Mouse (Mus musculus): ENCODE measurements around the gene Psg20.

DNA sequence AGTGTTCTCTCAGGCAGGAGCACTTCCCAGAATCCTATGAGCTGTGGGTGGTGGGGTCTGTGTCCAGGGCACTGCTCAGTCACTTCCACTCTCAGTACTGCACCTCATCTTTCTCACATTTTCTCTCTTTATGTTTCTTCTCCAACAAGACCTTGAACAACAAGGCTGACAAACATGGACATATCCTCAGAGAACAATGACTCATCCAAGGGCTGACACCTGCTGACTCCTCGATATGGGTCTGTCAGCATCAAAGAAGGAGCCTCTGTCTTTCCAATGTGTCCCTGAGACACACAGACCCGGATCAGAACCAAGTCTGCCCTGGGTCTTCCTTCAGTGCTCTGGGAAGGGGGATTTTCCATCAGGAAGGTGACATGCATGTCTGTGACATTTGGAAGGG, at the start of gene Psg20:
- TF ChIP-seq POLR2AphosphoS5 (IDR thresholded peaks at IDR 0.05; ENCODE audit: borderline replicate concordance, low read depth, low read length) (no peak), CTCF (IDR thresholded peaks at IDR 0.05 in 2 of 3, conservative IDR thresholded peaks at IDR 0.05 in 1 of 3; ENCODE audit: control insufficient read depth in 1 of 3, insufficient read depth in 1 of 3, low read depth in 2 of 3, low read length in 3 of 3, poor library complexity in 1 of 3, severe bottlenecking in 1 of 3) (no peak), POLR2A (IDR thresholded peaks at IDR 0.05; ENCODE audit: control insufficient read depth in 1 of 2, insufficient read depth in 1 of 2, low read depth in 1 of 2, low read length in 2 of 2, poor library complexity in 1 of 2) (no peak), GATA1 (IDR thresholded peaks at IDR 0.05; ENCODE audit: low read depth, low read length) (no peak), CHD2 (IDR thresholded peaks at IDR 0.05; ENCODE audit: low read length) (no peak), MAX (IDR thresholded peaks at IDR 0.05; ENCODE audit: low read length) (no peak), EP300 (IDR thresholded peaks at IDR 0.05; ENCODE audit: low read depth in 1 of 2, low read length in 2 of 2) (no peak), HCFC1 (IDR thresholded peaks at IDR 0.05; ENCODE audit: low read depth, low read length) (no peak), GABPA (IDR thresholded peaks at IDR 0.05; ENCODE audit: low read depth, low read length) (no peak), SIN3A (IDR thresholded peaks at IDR 0.05; ENCODE audit: low read length) (no peak), ZC3H11A (IDR thresholded peaks at IDR 0.05; ENCODE audit: low read depth, low read length) (no peak)

Data from MEL (cell line).